Mouse (Mus musculus) forebrain, embryonic 15.5 days (tissue): ENCODE measurements around the gene Trmt13. TPM values are rescaled to one million over a fixed set of nuclear protein-coding genes. Genes with fewer than 3 reads are reported as not detected.
"Not testable (repeated sequence)": the region's sequence is repeated elsewhere in the genome, so short reads cannot be mapped to it uniquely, and the experiment has no call there.

Experiments
- ATAC-seq: fragments of 200-750 bp; cut with Nextera tagmentation; replicated peaks from 2 replicates; pipeline ENCODE4 v1.8.0; 2017; ENCODE audit warnings: mild to moderate bottlenecking, moderate TSS enrichment, moderate library complexity
- H3K27ac ChIP-seq: fragments of 300-500 bp; sonication (generic); replicated peaks from 2 replicates; pipeline ENCODE4 v1.5.1; 2015; ENCODE audit warnings: mild to moderate bottlenecking, inconsistent platforms
- H3K27me3 ChIP-seq: fragments of 300-500 bp; sonication (generic); 2 replicates; pipeline ENCODE4 v1.6.1; 2015; ENCODE audit warnings: inconsistent platforms
- H3K36me3 ChIP-seq: fragments of 300-500 bp; sonication (generic); 2 replicates; pipeline ENCODE4 v1.6.1; 2015; ENCODE audit warnings: mild to moderate bottlenecking, inconsistent platforms
- H3K4me1 ChIP-seq: fragments of 300-500 bp; sonication (generic); 2 replicates; pipeline ENCODE4 v1.6.1; 2015; ENCODE audit warnings: inconsistent platforms
- H3K4me2 ChIP-seq: fragments of 300-500 bp; sonication (generic); replicated peaks from 2 replicates; pipeline ENCODE4 v1.6.1; 2015; ENCODE audit warnings: mild to moderate bottlenecking, inconsistent platforms
- H3K4me3 ChIP-seq: fragments of 300-500 bp; sonication (generic); 2 replicates; pipeline ENCODE4 v1.5.1; 2015; ENCODE audit warnings: mild to moderate bottlenecking, inconsistent platforms
- H3K9ac ChIP-seq: fragments of 300-500 bp; sonication (generic); replicated peaks from 2 replicates; pipeline ENCODE4 v1.6.1; 2015; ENCODE audit warnings: mild to moderate bottlenecking, inconsistent platforms
- H3K9me3 ChIP-seq: fragments of 300-500 bp; sonication (generic); 2 replicates; pipeline ENCODE4 v1.6.1; 2016; ENCODE audit warnings: inconsistent platforms
- WGBS: fragments of 180-500 bp; shearing (Covaris S2); methylation state at CpG from one replicate; pipeline ENCODE4 v1.1.7; 2015; ENCODE audit warnings: mixed read lengths; 5-methylcytosine and 5-hydroxymethylcytosine counted together
- polyA plus RNA-seq: library from polyadenylated mRNA; unstranded; fragments of >200 nt; fragmentation: Nextera tagmentation; extraction: Ambion mirVana; gene quantifications from 2 replicates; pipeline ENCODE4 v1.2.1, GENCODE M21; 2015

Trmt13 gene
- 25.3 and 28.8 TPM in 2 replicates for polyA plus RNA-seq

DNA sequence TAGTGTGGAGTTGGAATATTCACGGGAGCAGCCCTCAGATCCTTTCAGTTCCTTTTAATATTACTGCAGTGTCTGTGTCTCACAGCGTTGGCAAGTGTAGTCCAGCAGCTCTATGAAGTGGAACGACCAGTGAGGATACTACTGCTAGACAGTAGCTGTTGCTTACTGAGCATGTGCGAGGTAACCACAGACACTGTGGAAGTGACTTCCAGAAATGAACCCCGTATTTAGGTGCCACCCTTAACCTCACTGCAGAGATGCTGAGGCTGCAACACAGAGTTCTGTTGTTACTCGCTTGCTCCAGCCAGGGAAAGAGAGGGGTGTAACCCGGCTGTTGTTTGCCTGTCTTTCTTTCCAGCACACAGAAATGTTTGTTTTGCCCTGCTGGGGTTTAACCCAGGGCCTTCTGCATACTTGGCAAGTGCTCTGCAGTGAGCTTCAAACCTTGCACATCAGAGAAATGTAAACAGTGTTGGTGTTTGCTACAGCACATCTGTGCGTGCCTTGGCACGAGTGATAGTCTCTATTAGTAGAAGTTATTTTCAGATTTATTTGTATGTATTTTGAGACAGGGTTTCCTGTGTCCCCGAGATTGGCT, at the start of gene Trmt13:
Gene Trmt13, minus strand, starts transcription at position 293 of the 598 bp plus-strand sequence.
- Histone ChIP-seq H3K27ac (no peak within 1 kb of the TSS), H3K9me3 (no peaks in the 10 kb centered on the region), H3K9ac (no peak within 1 kb of the TSS), H3K4me2 (no peak within 1 kb of the TSS), H3K27me3 (no peaks in the 10 kb centered on the region), H3K4me1 (no peaks in the 10 kb centered on the region), H3K4me3 (no peak within 1 kb of the TSS), H3K36me3 (peaks cover 40% of the 10 kb centered on the region)
- ATAC-seq = no peak
- 89% methylated on average over 10 of the region's 10 CpGs for WGBS

DNA sequence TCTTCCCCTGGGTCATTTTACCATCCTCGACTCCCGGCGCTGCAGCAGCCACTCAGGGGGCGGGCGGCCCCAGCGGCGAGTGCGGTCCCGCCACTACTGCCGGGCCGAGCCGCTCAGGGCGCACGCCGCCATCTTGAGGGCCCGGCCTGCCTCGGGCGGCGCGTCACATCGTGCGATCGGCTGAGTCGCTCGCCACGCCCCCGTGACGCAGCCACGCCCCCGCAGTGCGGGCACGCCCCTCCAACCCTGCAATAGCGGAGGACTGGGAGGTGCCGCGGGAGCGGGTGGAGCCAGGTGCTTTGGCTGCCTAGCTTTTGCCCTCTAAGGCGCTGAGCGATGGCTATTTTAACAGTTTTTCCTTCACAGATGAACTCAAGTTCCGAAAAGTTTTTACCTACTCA, 48.1 kb upstream of the Trmt13 start, which contains the start of gene Mfsd14a:
Gene Mfsd14a, minus strand, starts transcription at position 215 of the 401 bp plus-strand sequence.
- under 1% methylated on average over 39 of the region's 39 CpGs for WGBS
- peak within 1 kb of the TSS; percentile 89 for H3K27ac ChIP-seq
- peak; percentile 99 for ATAC-seq

DNA sequence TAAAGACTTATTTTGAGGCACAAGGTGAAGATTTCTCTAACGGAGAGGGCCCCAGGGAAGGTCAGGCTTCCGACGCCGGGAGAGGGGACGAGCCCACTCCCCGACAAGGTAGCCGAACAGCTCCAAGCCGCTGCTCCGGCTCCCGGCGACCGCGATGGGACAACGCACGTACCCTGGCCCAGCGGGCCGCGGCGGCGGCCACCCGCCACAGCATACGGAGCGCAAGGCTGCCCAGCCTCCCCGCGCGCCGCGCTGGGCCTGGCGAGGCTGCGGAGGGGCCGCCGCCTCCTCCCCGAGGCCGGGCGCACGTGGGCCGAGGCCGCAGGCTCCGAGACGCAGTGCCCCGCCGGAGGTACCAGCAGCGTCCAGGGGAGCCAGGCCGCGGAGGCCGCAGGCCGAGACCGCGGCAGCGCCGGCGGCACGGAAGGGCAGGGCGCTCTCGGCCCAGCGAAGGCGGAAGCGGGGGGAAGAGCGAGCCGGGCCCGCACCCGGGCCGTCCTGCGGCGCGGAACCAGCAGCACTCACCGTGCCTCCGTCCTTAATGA, 47.6 kb upstream of the Trmt13 start:
- Histone ChIP-seq H3K4me2 (peak overlapping the region; percentile 55), H3K9me3 (no peaks in the 10 kb centered on the region), H3K4me1 (peaks cover 43% of the 10 kb centered on the region), H3K27me3 (no peaks in the 10 kb centered on the region), H3K27ac (peak overlapping the region; percentile 89), H3K4me3 (peak overlapping the region; percentile 70), H3K9ac (peak overlapping the region; percentile 73), H3K36me3 (no peaks in the 10 kb centered on the region)
- WGBS = under 1% methylated on average over 58 of the region's 68 CpGs
- peak; percentile 90 for ATAC-seq

More for the DNA sequence above, 48.1 kb upstream of the Trmt13 start, which contains the start of gene Mfsd14a:
- Histone ChIP-seq H3K4me3 (peak within 1 kb of the TSS; percentile 70), H3K4me2 (peak within 1 kb of the TSS; percentile 55), H3K4me1 (peaks cover 38% of the 10 kb centered on the region), H3K9ac (peak within 1 kb of the TSS; percentile 73), H3K9me3 (no peaks in the 10 kb centered on the region), H3K36me3 (no peaks in the 10 kb centered on the region), H3K27me3 (no peaks in the 10 kb centered on the region)

DNA sequence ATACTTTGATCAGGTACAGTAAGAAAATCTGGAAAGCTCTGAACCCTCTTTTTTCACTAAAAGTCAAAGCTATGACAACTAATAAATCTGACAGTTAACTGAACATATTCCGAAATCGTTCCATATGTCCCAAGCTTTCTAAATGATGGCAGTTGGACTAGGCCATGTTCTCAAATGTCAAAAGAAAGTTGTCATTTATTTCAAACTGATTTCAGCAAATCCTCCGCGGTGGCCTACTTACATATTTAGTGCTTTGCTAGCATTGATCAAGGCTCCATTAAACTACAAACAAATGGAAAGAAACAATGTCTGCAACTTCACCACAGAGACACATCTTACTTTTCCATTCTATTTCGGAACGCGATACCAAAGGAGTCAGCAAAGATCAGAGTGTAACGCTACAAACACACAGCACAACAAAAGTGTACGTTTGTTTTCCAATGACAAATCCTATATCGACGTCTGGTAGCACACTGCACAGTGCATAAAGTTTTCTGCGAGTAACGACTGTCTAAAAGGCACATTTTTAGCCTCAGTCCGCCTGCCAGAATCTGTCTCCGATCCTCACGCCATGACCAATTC, 47.0 kb upstream of the Trmt13 start:
- H3K4me3 ChIP-seq = peak overlapping the region; percentile 70
- WGBS = 6% methylated on average over 16 of the region's 16 CpGs
- no peak; the same call in 1 of the 2 replicates for ATAC-seq

DNA sequence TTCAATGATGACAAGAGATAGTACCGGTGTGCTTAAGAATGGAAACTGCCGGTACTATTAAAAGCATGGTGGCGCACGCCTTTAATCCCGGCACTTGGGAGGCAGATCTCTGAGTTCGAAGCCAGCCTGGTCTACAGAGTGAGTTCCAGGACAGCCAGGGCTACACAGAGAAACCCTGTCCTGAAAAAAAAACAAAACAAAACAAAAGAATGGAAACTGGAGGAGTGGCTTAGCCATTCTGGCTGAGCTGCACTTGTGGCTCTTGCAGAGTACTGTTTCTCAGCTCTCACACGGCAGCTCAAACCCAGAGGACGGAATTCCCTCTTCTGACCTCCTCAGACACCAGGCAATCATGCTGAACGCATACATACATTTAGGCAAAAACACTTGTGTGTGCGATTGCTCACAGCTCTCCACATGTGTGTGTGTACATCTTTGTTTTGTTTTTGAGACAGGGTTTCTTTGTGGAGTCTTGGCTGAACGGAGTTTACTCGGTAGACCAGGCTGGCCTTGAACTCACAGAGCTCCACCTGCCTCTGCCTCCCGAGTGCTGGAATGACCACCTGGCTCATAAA, 45.6 kb upstream of the Trmt13 start:
- H3K27me3 ChIP-seq = no peaks in the 10 kb centered on the region
- no peak overlapping the region for H3K4me3 ChIP-seq
- H3K9ac ChIP-seq = no peak overlapping the region
- no peaks in the 10 kb centered on the region for H3K36me3 ChIP-seq
- peaks cover 43% of the 10 kb centered on the region for H3K4me1 ChIP-seq
- 79% methylated on average over 13 of the region's 13 CpGs for WGBS
- H3K27ac ChIP-seq = no peak overlapping the region
- H3K4me2 ChIP-seq = peak overlapping the region; percentile 55; the same call in 1 of the 2 replicates
- no peaks in the 10 kb centered on the region for H3K9me3 ChIP-seq
- ATAC-seq = no peak

More for the DNA sequence above, 47.0 kb upstream of the Trmt13 start:
- Histone ChIP-seq H3K4me1 (peaks cover 43% of the 10 kb centered on the region), H3K9me3 (no peaks in the 10 kb centered on the region), H3K4me2 (peak overlapping the region; percentile 55), H3K27me3 (no peaks in the 10 kb centered on the region), H3K36me3 (no peaks in the 10 kb centered on the region), H3K27ac (peak overlapping the region; percentile 89), H3K9ac (peak overlapping the region; percentile 73)

DNA sequence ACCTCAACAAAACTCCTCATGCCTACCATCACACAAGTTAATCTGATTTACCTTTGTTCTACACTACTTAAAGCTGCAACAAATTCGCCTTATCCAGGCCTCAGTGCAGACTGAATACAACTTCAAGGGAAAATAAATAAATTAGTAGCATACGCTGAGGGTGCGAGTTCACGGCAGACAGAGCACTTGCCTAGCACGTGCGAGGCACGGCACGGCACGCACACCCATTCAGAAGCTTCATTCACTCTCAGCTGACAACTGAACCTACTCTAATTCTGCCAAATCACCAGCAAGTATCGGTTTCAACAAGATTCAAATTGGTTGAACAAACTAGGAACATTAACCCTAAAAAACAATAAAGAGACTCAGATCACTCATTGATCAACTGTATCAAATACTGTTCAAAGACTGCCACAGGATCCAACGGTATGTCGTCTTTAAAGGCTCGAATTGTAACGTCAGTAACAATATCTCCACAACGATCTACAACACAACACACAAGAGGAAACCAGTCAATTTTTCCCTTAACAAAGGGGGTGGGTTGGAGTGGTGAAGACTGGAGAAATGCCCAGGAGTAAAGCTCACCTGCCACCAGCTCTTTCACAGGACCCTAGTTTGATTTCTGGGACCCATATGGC, 44.7 kb upstream of the Trmt13 start:
- Histone ChIP-seq H3K4me2 (no peak overlapping the region), H3K36me3 (no peaks in the 10 kb centered on the region), H3K4me3 (no peak overlapping the region), H3K9ac (no peak overlapping the region), H3K9me3 (no peaks in the 10 kb centered on the region), H3K27me3 (no peaks in the 10 kb centered on the region), H3K27ac (no peak overlapping the region), H3K4me1 (peaks cover 43% of the 10 kb centered on the region)
- no peak for ATAC-seq
- whole genome bisulfite sequencing = 68% methylated on average over 15 of the region's 15 CpGs

- no peak overlapping the region for H3K27ac ChIP-seq
- no peaks in the 10 kb centered on the region for H3K36me3 ChIP-seq
- no peak overlapping the region for H3K4me2 ChIP-seq
- no peak for ATAC-seq
- H3K9ac ChIP-seq = no peak overlapping the region
- H3K27me3 ChIP-seq = no peaks in the 10 kb centered on the region
- WGBS = 77% methylated on average over 7 of the region's 7 CpGs
- peaks cover 55% of the 10 kb centered on the region for H3K4me1 ChIP-seq
- no peak overlapping the region for H3K4me3 ChIP-seq
- H3K9me3 ChIP-seq = no peaks in the 10 kb centered on the region
These were observed 42.0 kb upstream of the Trmt13 start for GRCm38 (mm10) chr3:116656184-116656965.

GRCm38 (mm10) chr3:116654051-116654450, 39.7 kb upstream of the Trmt13 start:
- not testable (repeated sequence) for H3K9me3 ChIP-seq, H3K27ac ChIP-seq, H3K9ac ChIP-seq, H3K4me2 ChIP-seq, H3K4me3 ChIP-seq, ATAC-seq, H3K27me3 ChIP-seq, H3K36me3 ChIP-seq
- H3K4me1 ChIP-seq = peaks cover 32% of the 10 kb centered on the region
- WGBS = 96% methylated on average over 11 of the region's 11 CpGs

DNA sequence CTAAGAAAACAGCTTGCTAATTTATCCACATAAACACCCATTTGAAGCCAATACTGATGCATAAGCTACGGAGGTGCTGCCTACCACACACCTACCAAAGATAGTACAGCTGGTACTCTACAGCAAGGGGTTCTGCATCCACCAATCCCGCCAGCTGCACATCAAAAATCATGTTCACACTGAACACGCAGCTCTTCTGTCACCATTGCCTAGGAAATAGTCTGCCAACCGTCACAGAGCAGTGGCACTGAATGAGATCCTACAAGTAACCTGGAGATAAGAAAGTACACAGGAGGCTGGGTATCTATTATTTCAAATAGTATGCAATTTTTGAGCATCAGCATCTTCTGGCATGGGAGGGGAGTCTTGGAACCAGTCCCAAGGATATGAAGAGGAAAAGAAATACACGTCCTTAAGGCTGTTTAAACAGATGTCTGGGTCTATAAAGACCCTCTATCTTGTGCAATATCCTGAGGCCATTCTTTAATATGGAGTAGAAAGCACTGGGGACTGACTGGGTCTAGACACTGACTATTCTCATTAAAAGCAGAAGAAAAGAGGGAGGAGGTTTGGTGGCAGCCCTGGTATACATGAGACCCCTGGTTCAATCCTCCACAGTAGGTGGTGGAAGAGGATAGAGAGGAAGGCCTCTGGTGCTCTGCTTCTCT, 39.0 kb upstream of the Trmt13 start:
- WGBS = 61% methylated on average over 5 of the region's 5 CpGs

GRCm38 (mm10) chr3:116652033-116652446, 37.7 kb upstream of the Trmt13 start:
- H3K9me3 ChIP-seq = no peaks in the 10 kb centered on the region
- no peak overlapping the region for H3K9ac ChIP-seq
- no peak overlapping the region for H3K4me3 ChIP-seq

More for the DNA sequence above, 39.0 kb upstream of the Trmt13 start:
- Histone ChIP-seq H3K36me3 (no peaks in the 10 kb centered on the region), H3K4me1 (peaks cover 27% of the 10 kb centered on the region), H3K27me3 (no peaks in the 10 kb centered on the region), H3K9me3 (no peaks in the 10 kb centered on the region), H3K4me3 (no peak overlapping the region), H3K4me2 (no peak overlapping the region), H3K9ac (no peak overlapping the region), H3K27ac (no peak overlapping the region)
- ATAC-seq = no peak

GRCm38 (mm10) chr3:116650698-116651097, 36.3 kb upstream of the Trmt13 start:
- Histone ChIP-seq H3K4me1 (peaks cover 17% of the 10 kb centered on the region), H3K4me3 (no peak overlapping the region), H3K9ac (no peak overlapping the region), H3K36me3 (peaks cover 15% of the 10 kb centered on the region), H3K4me2 (no peak overlapping the region), H3K9me3 (no peaks in the 10 kb centered on the region), H3K27me3 (no peaks in the 10 kb centered on the region), H3K27ac (no peak overlapping the region)
- 96% methylated on average over 9 of the region's 9 CpGs for WGBS
- no peak for ATAC-seq

More at GRCm38 (mm10) chr3:116652033-116652446, 37.7 kb upstream of the Trmt13 start:
- no peaks in the 10 kb centered on the region for H3K27me3 ChIP-seq
- H3K4me2 ChIP-seq = no peak overlapping the region
- peak; percentile 63; the same call in 1 of the 2 replicates for ATAC-seq
- H3K27ac ChIP-seq = no peak overlapping the region
- H3K4me1 ChIP-seq = peaks cover 18% of the 10 kb centered on the region
- WGBS = 34% methylated on average over 3 of the region's 3 CpGs
- peaks cover 3% of the 10 kb centered on the region; the same call in 1 of the 2 replicates for H3K36me3 ChIP-seq
